Mouse (Mus musculus) brain, adult 10 weeks (tissue): ENCODE data around the gene Trmt6. TPM values are rescaled to one million over a fixed set of nuclear protein-coding genes. Genes with fewer than 3 reads are reported as not detected.

Source experiments
- polyA plus RNA-seq: library from polyadenylated mRNA; stranded (reverse); fragments of 350-450 nt; fragmentation: Illumina TruSeq; extraction: RNeasy Lipid Tissue Mini Kit (QIAGEN cat#74804); gene quantifications from one replicate; pipeline ENCODE4 v1.2.3, GENCODE M21; 2015; ENCODE audit warnings: low read depth, low replicate concordance

The Trmt6 gene
- 31.5 TPM for polyA plus RNA-seq

GRCm38 (mm10) chr2:132815608-132816314 lies at the start of gene Trmt6, which contains the start of gene Mcm8:
Trmt6 (minus strand) TSS chr2:132816055.
Mcm8 (plus strand) TSS chr2:132816141.

GRCm38 (mm10) chr2:132846407-132847358 lies 30.8 kb upstream of the Trmt6 start, which contains the start of gene Crls1:
Crls1 (plus strand) TSS chr2:132846666.

GRCm38 (mm10) chr2:132780978-132781377 lies 34.9 kb downstream of the Trmt6 start, which contains the start of gene Chgb:
Chgb (plus strand) TSS chr2:132781278.

Other genes starting within 250 kb of the Trmt6 start
- 89.6 TPM for gene Gpcpd1, start 228.3 kb downstream of the Trmt6 start, polyA plus RNA-seq
- 17.4 TPM for gene Shld1, start 129.1 kb downstream of the Trmt6 start, polyA plus RNA-seq
- gene Chgb, start 34.8 kb downstream of the Trmt6 start, polyA plus RNA-seq: 297 TPM
- 4.0 TPM for gene Mcm8, start 86 bp upstream of the Trmt6 start, polyA plus RNA-seq
- 46.0 TPM for gene Crls1, start 30.6 kb upstream of the Trmt6 start, polyA plus RNA-seq
- gene Lrrn4, start 64.8 kb upstream of the Trmt6 start, polyA plus RNA-seq: 0.46 TPM
- 0.42 TPM for gene Fermt1, start 129.9 kb upstream of the Trmt6 start, polyA plus RNA-seq